Mouse (Mus musculus): ENCODE data around the gene Dhrs11. TPM values are rescaled to one million over a fixed set of nuclear protein-coding genes. Genes with fewer than 3 reads are reported as not detected.
A peak's percentile ranks its signal among the peaks of the same experiment; 100 is the strongest.
"Not testable (repeated sequence)": the region's sequence is repeated elsewhere in the genome, so short reads cannot be mapped to it uniquely, and the experiment has no call there.

Gene Dhrs11
- polyA plus RNA-seq (2014; fragmentation: Nextera tagmentation; extraction: Ambion mirVana) = 4.1 and 5.5 TPM in 2 replicates

GRCm38 (mm10) chr11:84828516-84829399 lies at the start of gene Dhrs11:
Gene Dhrs11 (minus strand): TSS chr11:84828994.
- peak; percentile 88 for ATAC-seq
- Histone ChIP-seq H3K4me1 (ENCODE audit: control insufficient read depth, insufficient read depth, low read length) (peaks cover 11% of the 10 kb centered on the region), H3K9me3 (replicated peaks; ENCODE audit: control insufficient read depth, low read length) (no peaks in the 10 kb centered on the region), H3K27ac (ENCODE audit: low read depth, low read length) (no peak within 1 kb of the TSS), H3K27me3 (replicated peaks; ENCODE audit: control insufficient read depth, insufficient read depth, low read length) (no peaks in the 10 kb centered on the region), H3K9ac (ENCODE audit: low read length) (peak within 1 kb of the TSS; percentile 70), H3K4me2 (ENCODE audit: low read length) (peak within 1 kb of the TSS; percentile 85), H3K36me3 (ENCODE audit: control insufficient read depth, insufficient read depth, low read length) (peaks cover 32% of the 10 kb centered on the region), H3K4me3 (ENCODE audit: low read depth, low read length) (peak within 1 kb of the TSS; percentile 47)
- under 1% methylated on average over 62 of the region's 62 CpGs for WGBS
- DNase-seq (ENCODE audit: low spot score) = peak; percentile 71

- DNase-seq (ENCODE audit: low spot score); H3K27me3 ChIP-seq (replicated peaks; ENCODE audit: control insufficient read depth, insufficient read depth, low read length); H3K36me3 ChIP-seq (ENCODE audit: control insufficient read depth, insufficient read depth, low read length); H3K4me3 ChIP-seq (ENCODE audit: low read depth, low read length); H3K27ac ChIP-seq (ENCODE audit: low read depth, low read length); H3K9ac ChIP-seq (ENCODE audit: low read length); ATAC-seq; H3K9me3 ChIP-seq (replicated peaks; ENCODE audit: control insufficient read depth, low read length); H3K4me2 ChIP-seq (ENCODE audit: low read length); H3K4me1 ChIP-seq (ENCODE audit: control insufficient read depth, insufficient read depth, low read length): not testable (repeated sequence)
- WGBS = no CpG with 5 or more reads among the region's 1 CpGs
Observed at GRCm38 (mm10) chr11:84876020-84876419, 47.2 kb upstream of the Dhrs11 start.

DNA sequence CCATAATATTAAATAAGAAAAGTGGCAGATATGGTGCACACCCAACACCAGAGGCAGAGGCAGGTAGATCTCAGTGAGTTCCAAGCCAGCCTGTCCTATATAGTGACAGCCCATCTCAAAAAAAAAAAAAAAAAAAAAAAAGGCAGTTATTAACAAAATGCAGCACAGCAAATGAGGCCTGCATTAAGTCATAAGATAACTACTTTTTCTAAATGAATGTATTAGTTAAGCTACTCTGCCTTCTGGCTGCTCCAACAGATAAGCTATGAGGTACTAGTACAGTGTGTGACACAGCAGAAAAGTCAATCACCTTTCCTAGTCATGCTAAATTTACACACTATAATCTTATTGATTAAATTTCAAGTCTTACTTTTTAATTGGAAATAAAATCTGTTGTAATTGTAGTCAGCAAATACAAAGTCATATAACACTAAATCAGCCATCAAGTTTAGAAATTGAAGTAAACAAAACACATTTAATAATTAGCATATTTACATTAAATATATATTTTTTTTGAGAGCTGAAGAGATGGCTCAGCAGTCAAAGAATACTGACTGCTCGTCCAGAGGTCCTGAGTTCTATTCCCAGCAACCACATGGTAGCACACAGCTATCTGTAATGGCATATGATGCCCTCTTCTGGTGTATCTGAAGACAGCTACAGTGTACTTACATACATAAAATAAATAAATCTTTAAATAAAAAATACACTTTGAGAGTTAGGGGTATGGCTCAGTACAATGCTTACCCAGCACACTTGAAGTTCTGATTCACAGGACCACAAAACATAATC lies 44.4 kb upstream of the Dhrs11 start:
- H3K4me1 ChIP-seq (ENCODE audit: control insufficient read depth, insufficient read depth, low read length) = peaks cover 7% of the 10 kb centered on the region
- WGBS = 61% methylated on average over 1 of the region's 1 CpGs
- H3K27ac ChIP-seq (ENCODE audit: low read depth, low read length) = no peak overlapping the region
- H3K4me2 ChIP-seq (ENCODE audit: low read length) = no peak overlapping the region
- H3K36me3 ChIP-seq (ENCODE audit: control insufficient read depth, insufficient read depth, low read length) = peaks cover 7% of the 10 kb centered on the region
- no peak overlapping the region for H3K4me3 ChIP-seq (ENCODE audit: low read depth, low read length)
- no peak for DNase-seq (ENCODE audit: low spot score)
- H3K9me3 ChIP-seq (replicated peaks; ENCODE audit: control insufficient read depth, low read length) = no peaks in the 10 kb centered on the region
- no peak for ATAC-seq
- no peaks in the 10 kb centered on the region for H3K27me3 ChIP-seq (replicated peaks; ENCODE audit: control insufficient read depth, insufficient read depth, low read length)
- no peak overlapping the region for H3K9ac ChIP-seq (ENCODE audit: low read length)

DNA sequence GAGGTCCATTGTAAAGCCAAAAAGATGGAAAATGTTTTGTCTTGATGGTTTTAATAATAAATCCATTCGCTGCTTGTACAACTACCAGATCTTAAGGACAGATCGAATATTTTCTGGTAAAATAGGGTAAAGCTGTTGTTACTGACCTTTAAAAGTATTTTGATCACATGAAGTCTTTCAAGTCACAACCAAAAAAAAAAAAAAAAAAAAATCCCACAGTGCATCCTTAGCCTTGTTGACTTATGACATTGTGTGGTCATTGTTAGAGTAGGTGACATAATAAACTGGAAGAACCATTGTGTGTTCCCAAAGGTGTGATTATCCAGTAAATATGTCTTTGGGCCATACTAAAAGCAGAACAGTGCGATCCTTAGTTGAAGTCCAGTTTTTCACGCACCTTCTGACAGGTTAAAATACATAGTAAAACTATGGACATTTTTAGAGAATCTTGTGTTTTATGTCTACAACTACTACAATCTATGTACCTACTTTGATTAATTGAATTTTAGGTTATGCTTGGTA lies 42.8 kb upstream of the Dhrs11 start:
- WGBS = 85% methylated on average over 4 of the region's 4 CpGs
- Histone ChIP-seq H3K27me3 (replicated peaks; ENCODE audit: control insufficient read depth, insufficient read depth, low read length) (no peaks in the 10 kb centered on the region), H3K4me2 (ENCODE audit: low read length) (peak overlapping the region; percentile 63), H3K27ac (ENCODE audit: low read depth, low read length) (peak overlapping the region; percentile 97; the same call in 1 of the 2 replicates), H3K4me1 (ENCODE audit: control insufficient read depth, insufficient read depth, low read length) (peaks cover 11% of the 10 kb centered on the region), H3K4me3 (ENCODE audit: low read depth, low read length) (peak overlapping the region; percentile 89), H3K9ac (ENCODE audit: low read length) (peak overlapping the region; percentile 94), H3K9me3 (replicated peaks; ENCODE audit: control insufficient read depth, low read length) (no peaks in the 10 kb centered on the region), H3K36me3 (ENCODE audit: control insufficient read depth, insufficient read depth, low read length) (no peaks in the 10 kb centered on the region; the same call in 1 of the 2 replicates)
- no peak for ATAC-seq
- no peak for DNase-seq (ENCODE audit: low spot score)

GRCm38 (mm10) chr11:84871046-84871445 lies 42.3 kb upstream of the Dhrs11 start:
- Histone ChIP-seq H3K4me1 (ENCODE audit: control insufficient read depth, insufficient read depth, low read length) (peaks cover 11% of the 10 kb centered on the region), H3K4me2 (ENCODE audit: low read length) (peak overlapping the region; percentile 63), H3K36me3 (ENCODE audit: control insufficient read depth, insufficient read depth, low read length) (no peaks in the 10 kb centered on the region; the same call in 1 of the 2 replicates), H3K27ac (ENCODE audit: low read depth, low read length) (peak overlapping the region; percentile 97), H3K4me3 (ENCODE audit: low read depth, low read length) (peak overlapping the region; percentile 89), H3K27me3 (replicated peaks; ENCODE audit: control insufficient read depth, insufficient read depth, low read length) (no peaks in the 10 kb centered on the region), H3K9ac (ENCODE audit: low read length) (peak overlapping the region; percentile 94), H3K9me3 (replicated peaks; ENCODE audit: control insufficient read depth, low read length) (no peaks in the 10 kb centered on the region)
- ATAC-seq (peak; percentile 25), DNase-seq (ENCODE audit: low spot score) (peak; percentile 61)
- WGBS = 1% methylated on average over 10 of the region's 10 CpGs

DNA sequence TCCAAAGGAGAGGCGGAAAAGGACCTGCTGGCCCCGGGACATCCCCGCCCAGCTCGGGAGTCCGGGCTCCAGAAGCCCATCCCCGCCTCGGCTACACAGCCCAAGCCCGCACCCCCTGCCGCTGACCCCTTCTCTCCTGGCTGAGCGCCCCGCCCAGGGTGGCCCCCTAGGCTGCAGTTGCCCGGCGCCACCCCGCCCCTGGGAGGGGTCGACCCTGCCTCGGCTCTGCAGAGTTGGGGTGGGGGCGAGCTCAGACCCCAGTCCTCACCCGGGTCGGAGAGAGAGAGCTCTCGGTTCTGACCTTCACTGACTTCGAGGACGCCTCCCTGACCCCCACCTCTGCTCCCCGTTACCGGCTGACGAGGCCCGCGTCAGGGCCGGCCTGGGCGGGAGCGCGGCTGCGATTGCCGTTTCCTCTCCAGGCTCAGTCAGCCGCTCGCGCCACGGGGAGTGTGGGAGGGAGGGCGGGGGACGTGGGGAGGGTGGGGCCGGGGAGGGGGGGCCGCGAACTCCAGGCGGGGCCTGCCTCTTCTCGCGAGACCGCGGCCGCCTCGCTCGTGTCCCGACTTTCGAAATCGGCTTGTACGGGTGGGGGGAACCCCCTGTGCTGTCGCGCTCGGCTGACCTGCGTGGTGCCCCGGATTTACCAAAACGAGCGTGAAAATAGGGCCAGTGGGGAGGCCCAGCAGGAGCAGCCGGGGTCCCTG lies 41.7 kb upstream of the Dhrs11 start, which contains the start of gene Ggnbp2:
Gene Ggnbp2 (minus strand): TSS at position 481 of the 707 bp plus-strand sequence.
- ATAC-seq (peak; percentile 86), DNase-seq (ENCODE audit: low spot score) (peak; percentile 94)
- under 1% methylated on average over 52 of the region's 62 CpGs for WGBS
- Histone ChIP-seq H3K27ac (ENCODE audit: low read depth, low read length) (peak within 1 kb of the TSS; percentile 97), H3K27me3 (replicated peaks; ENCODE audit: control insufficient read depth, insufficient read depth, low read length) (no peaks in the 10 kb centered on the region), H3K36me3 (ENCODE audit: control insufficient read depth, insufficient read depth, low read length) (no peaks in the 10 kb centered on the region; the same call in 1 of the 2 replicates), H3K9me3 (replicated peaks; ENCODE audit: control insufficient read depth, low read length) (no peaks in the 10 kb centered on the region), H3K4me2 (ENCODE audit: low read length) (peak within 1 kb of the TSS; percentile 72), H3K4me1 (ENCODE audit: control insufficient read depth, insufficient read depth, low read length) (peaks cover 11% of the 10 kb centered on the region), H3K9ac (ENCODE audit: low read length) (peak within 1 kb of the TSS; percentile 94), H3K4me3 (ENCODE audit: low read depth, low read length) (peak within 1 kb of the TSS; percentile 89)

DNA sequence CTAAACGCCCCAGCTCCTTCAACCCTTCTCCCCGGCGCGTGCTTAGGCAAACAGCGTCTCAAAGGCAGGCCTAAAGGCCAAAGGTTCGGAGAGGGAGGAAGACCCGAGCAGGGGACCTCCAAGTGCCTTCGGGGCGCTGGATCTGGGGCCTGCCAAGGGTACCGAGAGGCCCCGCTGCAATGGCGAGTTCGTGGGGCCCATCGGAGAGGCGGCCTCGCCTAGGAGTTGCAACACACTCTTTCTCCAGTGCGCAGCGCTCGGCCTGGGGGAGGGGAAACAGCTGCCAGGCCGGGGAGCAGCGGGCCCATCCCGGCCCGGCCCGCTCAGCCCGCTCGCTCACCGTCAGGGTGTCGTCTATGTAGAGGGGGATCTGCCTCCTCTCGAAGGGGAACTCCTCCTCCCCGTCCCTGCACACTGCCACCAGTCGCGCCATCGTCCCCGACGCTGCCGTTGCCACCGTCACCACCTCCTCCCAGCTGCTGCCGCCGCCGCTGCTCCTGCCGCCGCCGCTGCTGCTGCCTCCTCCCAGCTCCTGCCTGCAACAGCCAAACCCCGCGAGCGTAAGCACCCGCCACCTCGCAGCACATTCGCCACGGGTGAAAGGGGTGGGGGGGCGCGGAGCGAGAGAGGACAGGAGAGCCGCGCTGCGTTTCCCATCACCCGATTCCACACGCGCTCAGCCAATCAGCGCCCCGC lies 40.9 kb upstream of the Dhrs11 start:
- no peaks in the 10 kb centered on the region; the same call in 1 of the 2 replicates for H3K36me3 ChIP-seq (ENCODE audit: control insufficient read depth, insufficient read depth, low read length)
- peak overlapping the region; percentile 92 for H3K9ac ChIP-seq (ENCODE audit: low read length)
- peak overlapping the region; percentile 72 for H3K4me2 ChIP-seq (ENCODE audit: low read length)
- peak overlapping the region; percentile 89 for H3K4me3 ChIP-seq (ENCODE audit: low read depth, low read length)
- peaks cover 11% of the 10 kb centered on the region for H3K4me1 ChIP-seq (ENCODE audit: control insufficient read depth, insufficient read depth, low read length)
- DNase-seq (ENCODE audit: low spot score) (peak; percentile 97), ATAC-seq (peak; percentile 90)
- peak overlapping the region; percentile 97 for H3K27ac ChIP-seq (ENCODE audit: low read depth, low read length)
- no peaks in the 10 kb centered on the region for H3K27me3 ChIP-seq (replicated peaks; ENCODE audit: control insufficient read depth, insufficient read depth, low read length)
- H3K9me3 ChIP-seq (replicated peaks; ENCODE audit: control insufficient read depth, low read length) = no peaks in the 10 kb centered on the region
- WGBS = under 1% methylated on average over 52 of the region's 61 CpGs

Measured in forebrain, embryonic 14.5 days (tissue).